Mouse (Mus musculus): ENCODE data around the gene 1810013L24Rik.
"Not testable (repeated sequence)": the region's sequence is repeated elsewhere in the genome, so short reads cannot be mapped to it uniquely, and the experiment has no call there.

The 1810013L24Rik gene

DNA sequence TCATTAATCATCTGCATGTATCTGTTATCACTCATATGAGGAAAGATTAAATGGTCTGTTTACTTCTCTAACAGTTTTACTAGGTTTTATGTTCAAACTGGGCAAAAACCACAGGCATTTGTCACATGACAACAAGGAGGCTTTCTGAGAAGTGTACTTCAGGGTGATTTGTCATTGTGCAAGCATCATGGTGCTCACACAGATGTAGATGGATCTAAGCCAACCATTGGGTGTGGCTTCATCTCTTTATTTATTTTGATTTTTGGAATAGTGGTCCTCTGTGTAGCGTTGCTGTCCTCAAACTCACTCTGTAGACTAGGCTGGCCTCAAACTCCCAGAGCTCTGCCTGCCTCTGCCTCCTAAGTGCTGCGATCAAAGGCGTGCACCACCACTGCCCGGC lies 65.4 kb downstream of the 1810013L24Rik start:
- DNase-seq (ENCODE audit: low read depth, low spot score): no peak

DNA sequence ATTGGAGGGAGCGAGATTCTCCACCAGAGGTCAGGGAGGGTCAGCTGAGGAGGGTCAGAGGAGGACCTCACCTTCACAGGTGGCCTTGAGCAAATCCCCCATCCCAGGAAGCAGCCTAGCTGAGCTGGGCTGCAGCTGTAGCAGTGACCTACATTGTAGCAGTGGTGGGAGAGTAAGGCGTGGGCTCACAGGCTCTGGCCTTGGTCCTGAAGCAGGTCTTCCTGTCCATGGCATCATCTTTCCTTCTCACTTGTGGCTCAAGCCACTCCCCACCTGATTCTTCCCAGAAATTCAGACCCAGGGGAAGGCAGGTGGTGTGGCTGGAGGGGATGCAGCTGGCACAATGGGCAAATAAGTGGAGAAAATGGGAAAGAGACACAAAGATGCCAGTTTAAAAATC lies 76.2 kb downstream of the 1810013L24Rik start:
- not testable (repeated sequence) for DNase-seq (ENCODE audit: low read depth, low spot score)

Measured in ZHBTc4 (cell line).